Mouse (Mus musculus) megakaryocyte progenitor cell, adult 5-6 weeks (primary cell): Measurements from ENCODE around the gene Isca2. TPM values are rescaled to one million over a fixed set of nuclear protein-coding genes. Genes with fewer than 3 reads are reported as not detected.

ENCODE experiments used
- ATAC-seq: replicated peaks from 2 replicates; pipeline ENCODE4 v1.8.0; 2016; ENCODE audit warnings: mild to moderate bottlenecking, moderate TSS enrichment, inconsistent platforms; ENCODE audit not compliant: poor library complexity
- total RNA-seq, 2 experiments: library from RNA; stranded (forward) in 1 of 2; stranded (reverse) in 1 of 2; fragments of 157-497, 149-512 nt in 1 of 2; fragments of 200-1000 nt in 1 of 2; gene quantifications; 2 replicates each; pipeline versions ENCODE4 v1.2.3 to v1.2.4; 2015 to 2017

The Isca2 gene
- 98.8 and 111 TPM in 2 replicates for total RNA-seq (2015)
- 53.8 and 67.5 TPM in 2 replicates for total RNA-seq (2017)

- peak; percentile 93 for ATAC-seq
Measured at GRCm38 (mm10) chr12:84772726-84773441, at the start of gene Isca2, which contains the start of gene Npc2. TSS of gene Isca2 (plus strand) at chr12:84773251. TSS of gene Npc2 (minus strand) at chr12:84773152.

- ATAC-seq = no peak
Measured at GRCm38 (mm10) chr12:84726391-84726790, 46.7 kb upstream of the Isca2 start.

DNA sequence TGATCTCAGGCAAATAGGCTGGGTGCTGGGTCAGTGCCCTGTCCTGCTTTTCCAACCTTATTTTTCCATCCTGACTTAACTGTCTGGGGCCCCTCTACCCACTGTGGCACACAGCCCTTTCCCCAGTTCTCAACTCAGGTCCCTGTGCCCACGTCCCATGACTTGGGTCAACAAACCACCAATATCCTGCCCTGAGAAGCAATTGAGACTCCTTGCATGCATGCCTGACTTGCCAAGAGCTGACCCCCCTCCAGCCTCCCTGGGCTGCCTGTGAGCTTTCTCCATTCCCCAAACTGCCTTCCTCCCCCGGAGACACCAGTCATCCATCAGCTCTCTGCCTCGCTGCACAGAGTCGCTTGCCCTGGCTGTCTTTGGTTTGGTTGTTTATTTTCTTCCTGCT, 46.1 kb upstream of the Isca2 start:
- no peak for ATAC-seq

GRCm38 (mm10) chr12:84727434-84727833, 45.6 kb upstream of the Isca2 start:
- no peak for ATAC-seq

DNA sequence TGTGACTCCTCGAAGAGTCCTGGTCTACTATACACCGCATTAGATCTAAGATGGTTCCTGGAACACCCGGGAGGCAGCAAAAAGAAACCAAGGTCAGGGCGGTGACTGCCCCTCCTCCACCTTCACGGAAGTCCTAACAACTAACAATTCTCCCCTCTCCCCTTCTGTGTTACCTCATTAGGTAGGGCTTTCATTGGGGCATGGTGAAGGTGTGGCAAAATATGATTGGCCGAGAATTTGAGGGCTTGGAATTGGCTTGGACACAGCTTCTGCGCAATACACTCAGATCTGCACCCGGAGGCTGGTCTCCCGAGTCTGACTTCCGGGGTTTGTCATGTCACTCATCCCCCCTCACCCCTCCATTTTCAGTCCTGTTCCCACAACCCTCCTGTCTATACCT, 44.6 kb upstream of the Isca2 start:
- no peak for ATAC-seq

GRCm38 (mm10) chr12:84733366-84733765, 39.7 kb upstream of the Isca2 start:
- ATAC-seq = no peak

DNA sequence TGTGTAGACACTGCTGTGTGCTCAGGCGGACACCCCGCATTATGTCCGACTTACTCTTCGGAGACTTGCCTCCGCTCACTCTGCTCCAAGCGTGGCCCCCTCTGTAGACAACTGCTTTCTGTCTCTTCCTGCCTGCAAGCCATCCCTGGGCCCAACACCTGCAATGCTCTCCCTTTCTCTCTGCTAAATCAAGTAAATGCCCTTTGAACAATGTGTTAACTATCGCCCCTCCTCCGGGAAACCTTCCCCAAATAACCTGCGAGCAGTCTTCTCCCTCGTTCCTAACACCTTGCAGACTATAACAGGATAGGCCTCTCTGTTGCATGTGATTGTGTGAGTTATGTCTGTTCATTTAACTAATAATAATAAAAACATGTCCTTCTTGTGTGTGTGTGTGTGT, 29.6 kb upstream of the Isca2 start:
- no peak for ATAC-seq

GRCm38 (mm10) chr12:84745700-84746099, 27.4 kb upstream of the Isca2 start:
- ATAC-seq = no peak

DNA sequence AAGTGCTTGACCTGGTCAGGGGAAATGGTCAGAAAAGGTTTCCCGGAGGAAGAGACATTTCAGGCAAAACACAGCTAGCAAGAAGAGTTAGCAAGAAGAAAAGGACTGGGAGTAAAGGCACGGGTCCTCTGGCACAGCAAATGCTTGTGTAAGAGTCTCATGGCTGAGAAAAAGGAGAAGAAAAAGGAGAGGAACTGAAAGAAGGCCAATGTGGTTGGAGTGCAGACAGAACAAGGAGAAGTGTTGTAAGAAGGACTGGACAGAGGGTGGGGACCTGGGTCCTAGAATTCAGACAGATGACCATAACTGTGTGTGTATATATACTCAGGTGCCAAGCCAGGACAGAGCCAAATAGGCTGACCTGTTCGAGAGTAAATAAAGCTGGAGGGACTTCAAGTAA, 24.9 kb upstream of the Isca2 start:
- peak; percentile 65 for ATAC-seq

- peak; percentile 36 for ATAC-seq
Measured at GRCm38 (mm10) chr12:84750661-84751060, 22.4 kb upstream of the Isca2 start.

DNA sequence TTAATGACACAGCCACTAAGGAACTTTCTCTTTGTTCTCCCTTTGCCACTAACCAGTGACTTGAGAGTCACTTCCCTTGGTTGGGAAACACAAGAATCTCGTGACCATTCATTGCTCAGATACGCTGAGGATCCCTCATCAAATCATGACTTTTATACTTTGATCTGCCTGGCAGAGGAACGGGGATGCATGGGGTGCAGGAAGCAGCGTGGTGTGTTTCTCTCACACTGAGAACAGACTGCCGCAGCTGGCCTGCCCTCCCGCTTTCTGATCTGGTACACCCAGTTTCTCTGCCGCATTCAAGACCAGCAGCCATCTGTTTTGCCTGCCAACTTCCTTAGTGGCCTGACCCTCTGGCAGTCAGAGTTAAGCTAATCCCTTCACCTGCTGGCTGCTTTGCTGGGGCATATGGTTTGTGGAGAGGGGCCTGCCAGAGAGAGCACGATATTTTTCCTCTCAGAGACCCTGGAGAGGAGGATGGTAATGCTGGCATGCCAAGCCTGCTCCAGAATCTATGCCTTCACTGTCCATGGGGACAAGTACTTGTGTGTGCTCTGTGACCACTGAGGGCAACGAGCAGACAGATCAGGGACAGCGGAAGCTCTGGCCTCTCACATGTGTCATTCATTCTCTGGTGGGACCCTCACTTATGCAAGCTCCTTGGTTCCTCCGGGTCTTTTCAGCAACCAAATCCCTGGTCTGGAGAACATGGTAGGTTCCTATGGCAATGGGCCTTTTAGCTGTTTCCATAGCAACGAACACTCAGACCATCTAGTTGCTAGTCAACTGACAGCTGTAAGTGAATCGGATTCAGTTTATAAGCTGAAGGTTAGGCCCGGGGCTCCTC, 20.7 kb upstream of the Isca2 start:
- ATAC-seq = peak; percentile 63

DNA sequence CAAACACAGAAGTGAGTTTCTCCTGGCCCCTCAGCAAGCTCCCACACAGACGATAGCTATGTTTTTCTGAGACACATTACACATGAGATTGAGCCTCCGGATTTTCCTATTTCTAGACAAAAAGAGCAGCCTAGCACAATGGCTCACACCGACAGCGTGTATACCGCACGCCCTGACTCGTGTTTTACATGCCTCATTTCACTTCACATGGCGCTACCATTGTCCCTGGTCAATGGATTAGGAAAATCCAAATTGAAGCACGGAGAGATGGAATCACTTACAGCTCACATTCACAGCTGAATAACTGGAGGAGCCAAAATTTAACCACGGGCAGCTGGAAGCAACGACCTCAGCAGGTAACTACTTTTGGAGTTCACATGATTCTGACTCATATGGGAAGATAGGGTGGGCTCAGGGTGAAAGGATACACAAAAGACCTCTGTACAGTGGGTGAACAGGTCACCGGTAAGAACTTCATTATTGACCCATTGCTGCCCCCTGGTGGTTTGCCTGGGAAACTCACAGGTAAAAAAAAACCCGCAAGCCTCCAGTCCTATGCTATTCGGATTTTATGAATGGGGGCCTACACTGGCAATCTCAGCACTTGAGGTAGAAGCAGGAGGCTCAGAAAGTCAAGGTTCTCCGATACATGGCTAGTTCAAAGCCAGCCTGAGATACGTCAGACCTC, 17.9 kb upstream of the Isca2 start:
- no peak; the same call in 1 of the 2 replicates for ATAC-seq

- ATAC-seq = no peak
Measured at GRCm38 (mm10) chr12:84756016-84756415, 17.0 kb upstream of the Isca2 start.

DNA sequence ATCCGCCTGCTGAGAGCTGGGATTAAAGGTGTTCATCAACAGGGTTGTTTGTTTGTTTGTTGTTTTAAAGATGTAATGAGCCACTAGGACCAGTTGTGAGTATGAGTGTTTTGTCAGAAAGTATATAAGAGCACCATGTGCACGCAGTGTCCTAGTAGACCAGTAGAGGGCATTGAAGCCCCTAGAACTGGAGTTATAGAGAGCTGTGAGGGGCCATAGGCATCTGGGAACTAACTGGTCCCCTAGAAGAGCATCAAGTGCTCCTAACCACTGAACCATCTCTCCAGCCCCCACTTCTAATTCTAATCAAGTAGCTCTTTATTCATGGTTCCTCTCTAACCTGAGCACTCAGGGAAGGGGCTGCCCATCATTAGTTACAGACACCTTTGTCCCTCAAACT, 14.0 kb upstream of the Isca2 start:
- ATAC-seq = peak; percentile 77

- peak; percentile 34; the same call in 1 of the 2 replicates for ATAC-seq
Measured at GRCm38 (mm10) chr12:84762532-84762931, 10.5 kb upstream of the Isca2 start.

GRCm38 (mm10) chr12:84763577-84764218, 9.4 kb upstream of the Isca2 start:
- ATAC-seq = no peak

GRCm38 (mm10) chr12:84764756-84765155, 8.3 kb upstream of the Isca2 start:
- ATAC-seq = no peak

- no peak for ATAC-seq
Measured at GRCm38 (mm10) chr12:84765506-84765905, 7.5 kb upstream of the Isca2 start.

DNA sequence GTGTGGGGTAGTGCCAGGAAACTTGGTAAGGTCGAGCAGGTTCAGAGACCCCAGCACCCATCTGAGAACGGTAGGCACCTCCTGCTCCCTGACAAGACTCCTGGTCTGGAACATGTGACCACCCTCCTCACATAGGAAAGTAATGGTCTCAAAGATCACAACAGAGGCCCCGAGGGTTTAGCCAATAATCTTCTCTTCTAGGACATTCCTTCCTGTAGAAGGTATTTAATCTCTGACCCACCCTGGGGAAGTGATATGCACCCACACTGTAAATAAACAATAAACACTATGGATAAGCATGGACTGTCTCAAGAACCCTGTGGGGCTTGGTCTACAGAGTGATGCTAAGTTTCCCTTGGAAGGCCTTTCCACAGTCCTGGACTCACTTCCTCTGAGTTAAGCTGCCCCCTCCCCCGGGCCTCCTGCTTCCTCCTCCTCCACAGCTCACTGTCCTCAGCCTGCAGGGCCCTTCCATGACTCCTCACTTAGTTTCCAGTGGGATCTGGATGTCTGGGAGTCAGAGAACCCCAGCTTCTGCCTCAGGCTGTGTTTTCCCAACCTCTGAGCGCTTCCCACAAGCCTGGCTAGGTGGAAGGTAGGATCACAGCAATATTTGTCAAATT, 6.8 kb upstream of the Isca2 start:
- ATAC-seq = peak; percentile 30; the same call in 1 of the 2 replicates

DNA sequence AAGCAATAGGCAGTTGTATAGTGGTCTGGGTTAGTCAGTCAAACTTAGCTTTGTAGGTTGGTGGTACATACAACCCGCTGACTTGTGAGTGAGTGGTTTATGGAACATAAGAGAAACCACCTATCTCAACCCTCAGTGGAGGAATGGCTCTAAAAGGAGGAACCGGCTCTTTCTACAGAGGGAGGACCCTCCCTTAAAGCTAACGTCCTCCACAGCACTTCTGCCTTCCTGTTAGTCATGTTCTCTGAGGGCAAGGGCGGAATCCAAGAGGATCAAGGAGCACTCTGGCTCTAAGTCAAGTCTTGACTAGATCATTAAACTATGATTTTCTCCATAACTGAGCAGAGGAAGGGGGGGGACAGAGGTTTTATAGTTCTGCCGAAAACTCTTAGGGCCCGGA, 5.5 kb upstream of the Isca2 start:
- peak; percentile 74 for ATAC-seq
